Mouse (Mus musculus) cerebellum, adult 9-10 months (tissue): Measurements from ENCODE around the gene Zfp764.
A peak's percentile ranks its signal among the peaks of the same experiment; 100 is the strongest.
"Not testable (repeated sequence)": the region's sequence is repeated elsewhere in the genome, so short reads cannot be mapped to it uniquely, and the experiment has no call there.

ENCODE experiments used
- DNase-seq: peaks from one replicate; pipeline ENCODE4 v3.0.0; 2022

Gene Zfp764

DNA sequence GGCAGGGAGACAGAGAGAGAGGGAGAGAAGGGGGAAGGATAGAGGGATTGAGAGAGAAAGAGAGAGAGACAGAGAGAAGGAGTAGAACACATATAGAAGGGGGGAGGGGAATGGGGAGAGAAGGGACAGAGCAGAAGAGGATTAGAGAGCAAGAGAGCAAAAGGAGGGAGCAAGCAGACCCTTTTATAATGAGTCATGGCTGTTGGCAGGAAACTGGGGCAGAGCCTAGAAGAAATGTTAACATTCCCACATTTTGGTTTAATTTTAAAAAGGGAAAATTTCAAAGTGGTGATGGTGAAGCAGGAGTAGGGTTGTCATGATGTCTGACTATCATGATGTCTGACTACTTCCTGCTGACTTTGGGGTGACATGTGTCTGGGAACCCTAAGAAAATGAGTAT lies 18.4 kb downstream of the Zfp764 start:
- not testable (repeated sequence) for DNase-seq

DNA sequence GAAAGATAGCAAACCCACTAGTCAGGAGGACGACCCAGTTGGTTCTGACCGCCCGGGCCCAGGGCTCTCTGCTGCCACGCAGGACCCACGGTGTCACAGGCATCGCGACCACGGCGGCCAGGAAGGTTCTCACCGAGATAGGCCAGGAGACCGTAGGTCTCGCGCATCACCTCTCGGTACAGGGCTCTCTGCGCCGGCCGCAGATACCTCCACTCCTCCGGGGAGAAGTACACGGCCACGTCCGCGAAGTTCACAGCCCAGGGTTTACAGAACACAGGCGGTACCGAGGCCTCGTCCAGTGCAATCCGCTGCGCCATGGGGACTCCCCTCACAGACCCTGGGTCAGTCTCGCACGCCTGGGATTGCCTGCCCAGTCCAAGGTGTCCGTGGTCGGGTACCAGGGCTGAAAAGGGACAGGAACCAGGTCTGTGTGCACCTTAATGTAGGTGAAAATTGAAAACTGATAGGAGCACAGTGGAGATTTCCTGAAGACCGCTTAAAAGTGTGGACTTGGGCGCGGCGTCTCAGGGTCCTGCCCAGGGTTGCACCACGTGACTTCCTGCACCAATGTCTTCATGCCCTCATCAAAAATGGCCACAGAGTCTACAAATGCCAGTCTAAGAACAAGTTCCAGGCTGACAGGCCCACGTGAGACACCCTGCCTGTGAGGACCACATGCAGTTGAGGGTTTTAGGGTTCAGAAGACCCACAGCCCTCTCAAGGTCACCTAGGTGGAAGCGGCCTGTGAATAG lies 19.8 kb downstream of the Zfp764 start, which contains the start of gene 9130019O22Rik:
Gene 9130019O22Rik, minus strand, starts transcription at position 526 of the 752 bp plus-strand sequence.
- peak; percentile 97 for DNase-seq

GRCm38 (mm10) chr7:127385560-127385959 lies 21.1 kb downstream of the Zfp764 start:
- not testable (repeated sequence) for DNase-seq

- no peak for DNase-seq
Measured at GRCm38 (mm10) chr7:127378310-127378921, 28.2 kb downstream of the Zfp764 start.

- peak; percentile 98 for DNase-seq
Measured at GRCm38 (mm10) chr7:127375271-127376245, 31.1 kb downstream of the Zfp764 start, which contains the start of gene Zfp747. Gene Zfp747 (minus strand): TSS chr7:127376050.

DNA sequence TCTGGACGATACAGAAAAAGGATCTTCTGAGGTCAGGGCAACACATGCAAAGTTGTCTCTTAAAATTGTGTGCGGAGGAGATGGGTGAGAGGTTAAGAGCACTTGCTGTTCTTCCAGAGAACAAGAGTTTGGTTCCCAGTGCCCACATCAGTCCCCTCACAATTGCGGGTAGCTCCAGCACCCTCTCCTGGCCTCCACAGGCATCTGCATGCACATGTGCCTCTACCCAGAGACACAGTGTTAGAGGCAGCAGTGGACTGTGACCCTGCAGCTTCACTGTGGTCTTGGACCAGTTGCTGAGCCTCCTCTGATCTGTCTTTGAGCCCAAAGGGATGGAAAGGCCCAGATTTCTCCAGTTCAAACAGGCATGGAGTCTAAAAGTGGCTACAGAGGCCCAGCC lies 34.8 kb downstream of the Zfp764 start:
- DNase-seq, result not testable (repeated sequence)

GRCm38 (mm10) chr7:127371213-127371612 lies 35.4 kb downstream of the Zfp764 start:
- DNase-seq, result no peak

DNA sequence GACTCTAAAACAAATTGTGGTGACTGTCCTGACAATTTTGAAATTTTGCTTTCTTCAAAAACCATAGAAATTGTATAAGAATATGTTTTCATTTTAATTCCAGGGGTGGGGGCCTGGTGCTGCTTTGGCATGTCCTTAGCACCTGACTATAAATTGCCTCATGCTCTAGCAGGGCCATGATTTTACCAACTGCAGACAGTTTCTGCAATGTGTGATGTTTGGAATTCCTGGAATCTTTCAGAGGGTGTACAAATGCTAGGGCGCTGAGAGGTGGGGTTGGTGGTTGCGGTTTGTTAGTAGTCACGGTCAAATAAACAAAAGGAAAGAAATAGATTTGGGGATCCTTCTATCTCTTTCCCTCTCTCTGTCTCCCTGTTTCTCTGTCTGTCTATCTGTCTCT lies 40.4 kb downstream of the Zfp764 start:
- DNase-seq, result no peak

GRCm38 (mm10) chr7:127364166-127364565 lies 42.5 kb downstream of the Zfp764 start:
- peak; percentile 78 for DNase-seq

- peak; percentile 77 for DNase-seq
Measured at GRCm38 (mm10) chr7:127363475-127363921, 43.1 kb downstream of the Zfp764 start.

DNA sequence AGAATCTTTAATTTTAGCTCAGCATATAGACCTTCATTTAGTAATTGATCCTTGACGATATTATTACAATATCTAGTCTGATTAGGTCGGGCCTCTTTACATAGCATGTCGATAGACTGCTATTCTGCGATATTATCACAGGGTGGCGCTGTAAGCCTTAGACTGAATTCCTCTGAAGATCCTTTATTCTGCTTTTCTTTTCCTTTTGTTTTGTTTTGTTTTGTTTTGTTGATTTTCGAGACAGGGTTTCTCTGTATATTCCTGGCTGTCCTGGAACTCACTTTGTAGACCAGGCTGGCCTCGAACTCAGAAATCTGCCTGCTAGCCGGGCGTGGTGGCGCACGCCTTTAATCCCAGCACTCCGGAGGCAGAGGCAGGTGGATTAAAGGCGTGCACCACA lies 44.2 kb downstream of the Zfp764 start:
- DNase-seq, result peak; percentile 81

- peak; percentile 53 for DNase-seq
Measured at GRCm38 (mm10) chr7:127361449-127361848, 45.2 kb downstream of the Zfp764 start.

DNA sequence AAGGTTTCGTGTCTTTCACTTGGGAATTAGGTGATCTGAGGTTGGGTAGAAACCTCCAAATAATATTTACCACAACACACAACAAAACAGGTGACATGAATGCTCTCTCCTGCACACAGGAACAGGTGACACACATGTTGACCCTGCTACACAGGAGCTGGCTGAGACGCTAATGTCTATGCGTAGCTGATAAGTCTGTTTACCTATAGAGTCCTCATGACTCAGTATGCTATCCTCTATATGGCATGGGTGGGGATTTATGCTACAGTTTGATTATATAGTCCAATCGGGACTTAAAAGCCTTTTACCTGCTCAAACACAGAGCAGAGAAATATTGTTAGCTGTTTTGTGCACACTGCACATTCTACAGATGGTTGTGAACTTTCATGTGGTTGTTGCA lies 46.4 kb downstream of the Zfp764 start:
- DNase-seq, result no peak

- DNase-seq, result no peak
Measured at GRCm38 (mm10) chr7:127358472-127358871, 48.1 kb downstream of the Zfp764 start.

- no peak for DNase-seq
Measured at GRCm38 (mm10) chr7:127357871-127358270, 48.8 kb downstream of the Zfp764 start.

DNA sequence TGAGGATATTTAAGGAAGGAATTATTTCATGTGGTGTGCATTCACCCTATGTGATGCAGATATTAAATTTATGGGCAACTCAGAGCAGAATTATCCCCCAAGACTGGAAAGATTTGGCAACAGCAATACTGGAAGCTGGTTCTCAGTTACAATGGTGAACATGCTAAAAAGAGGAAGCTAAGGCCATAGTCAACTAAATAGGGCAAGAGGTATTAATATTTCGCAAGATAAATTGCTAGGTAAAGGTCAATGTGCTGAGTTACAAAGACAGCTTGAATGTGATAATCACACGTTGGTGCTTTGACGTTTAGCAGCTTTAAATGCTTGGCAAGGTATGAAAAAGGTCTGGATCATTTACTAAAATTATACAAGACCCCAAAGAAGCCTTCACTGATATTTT lies 50.8 kb downstream of the Zfp764 start:
- DNase-seq, result no peak
